Mouse (Mus musculus): ENCODE measurements around the gene Tfap2a.

The Tfap2a gene

GRCm38 (mm10) chr13:40738196-40738880 is at the start of gene Tfap2a:
TSS of gene Tfap2a (minus strand) at chr13:40738376.
- peak in 1 of 2 experiments; percentile 57 for DNase-seq (ENCODE audit: low spot score in 2 of 2)

- no peak for DNase-seq (ENCODE audit: low spot score in 2 of 2)
Measured at GRCm38 (mm10) chr13:40784202-40784771, 46.1 kb upstream of the Tfap2a start.

GRCm38 (mm10) chr13:40757995-40758394 is 19.8 kb upstream of the Tfap2a start:
- no peak for DNase-seq (ENCODE audit: low spot score in 2 of 2)

GRCm38 (mm10) chr13:40756356-40756755 is 18.2 kb upstream of the Tfap2a start:
- no peak for DNase-seq (ENCODE audit: low spot score in 2 of 2)

GRCm38 (mm10) chr13:40754091-40754490 is 15.9 kb upstream of the Tfap2a start:
- DNase-seq (ENCODE audit: low spot score in 2 of 2), result no peak

- no peak for DNase-seq (ENCODE audit: low spot score in 2 of 2)
Measured at GRCm38 (mm10) chr13:40751889-40752288, 13.7 kb upstream of the Tfap2a start.

GRCm38 (mm10) chr13:40749603-40749905 is 11.4 kb upstream of the Tfap2a start:
- DNase-seq (ENCODE audit: low spot score in 2 of 2), result no peak

- DNase-seq (ENCODE audit: low spot score in 2 of 2), result no peak
Measured at GRCm38 (mm10) chr13:40748785-40749602, 10.8 kb upstream of the Tfap2a start.

- peak in 1 of 2 experiments; percentile 20 for DNase-seq (ENCODE audit: low spot score in 2 of 2)
Measured at GRCm38 (mm10) chr13:40744111-40744805, 6.1 kb upstream of the Tfap2a start.

- peak in 1 of 2 experiments; percentile 38 for DNase-seq (ENCODE audit: low spot score in 2 of 2)
Measured at GRCm38 (mm10) chr13:40743221-40743620, 5.0 kb upstream of the Tfap2a start.

GRCm38 (mm10) chr13:40741841-40742550 is 3.8 kb upstream of the Tfap2a start:
- peak in 1 of 2 experiments; percentile 51 for DNase-seq (ENCODE audit: low spot score in 2 of 2)

- DNase-seq (ENCODE audit: low spot score in 2 of 2), result no peak
Measured at GRCm38 (mm10) chr13:40741436-40741835, 3.3 kb upstream of the Tfap2a start.

GRCm38 (mm10) chr13:40740727-40741360 is 2.7 kb upstream of the Tfap2a start:
- DNase-seq (ENCODE audit: low spot score in 2 of 2), result peak in 1 of 2 experiments; percentile 54

- peak in 1 of 2 experiments; percentile 47 for DNase-seq (ENCODE audit: low spot score in 2 of 2)
Measured at GRCm38 (mm10) chr13:40739901-40740300, 1.7 kb upstream of the Tfap2a start.

- peak in 1 of 2 experiments; percentile 32 for DNase-seq (ENCODE audit: low spot score in 2 of 2)
Measured at GRCm38 (mm10) chr13:40739121-40739650, 1.0 kb upstream of the Tfap2a start.

- peak in 1 of 2 experiments; percentile 58 for DNase-seq (ENCODE audit: low spot score in 2 of 2)
Measured at GRCm38 (mm10) chr13:40737761-40738160, 415 bp downstream of the Tfap2a start.

- peak in 1 of 2 experiments; percentile 57 for DNase-seq (ENCODE audit: low spot score in 2 of 2)
Measured at GRCm38 (mm10) chr13:40737099-40737498, 1.1 kb downstream of the Tfap2a start.

GRCm38 (mm10) chr13:40736107-40736780 is 1.9 kb downstream of the Tfap2a start:
- peak in 1 of 2 experiments; percentile 58 for DNase-seq (ENCODE audit: low spot score in 2 of 2)

GRCm38 (mm10) chr13:40735416-40736106 is 2.6 kb downstream of the Tfap2a start:
- DNase-seq (ENCODE audit: low spot score in 2 of 2), result peak in 1 of 2 experiments; percentile 44
